Mouse (Mus musculus): ENCODE results near the gene Morc4. TPM values are rescaled to one million over a fixed set of nuclear protein-coding genes. Genes with fewer than 3 reads are reported as not detected.

Morc4 gene
- total RNA-seq, 1 experiment from 2014 or later = 6.9 TPM

GRCm38 (mm10) chrX:139813299-139814002 lies 58.0 kb downstream of the Morc4 start:
- peak; percentile 9 to 68; a peak in 2 of 4 replicates for ATAC-seq (replicated peaks in 1 of 2; ENCODE audit: insufficient read depth in 1 of 2, low FRiP score in 2 of 2, low TSS enrichment in 1 of 2, low read depth in 1 of 2, poor library complexity in 2 of 2, severe bottlenecking in 2 of 2)

- no peak for ATAC-seq (replicated peaks in 1 of 2; ENCODE audit: insufficient read depth in 1 of 2, low FRiP score in 2 of 2, low TSS enrichment in 1 of 2, low read depth in 1 of 2, poor library complexity in 2 of 2, severe bottlenecking in 2 of 2)
Measured at GRCm38 (mm10) chrX:139812636-139813298, 58.7 kb downstream of the Morc4 start.

- ATAC-seq (replicated peaks in 1 of 2; ENCODE audit: insufficient read depth in 1 of 2, low FRiP score in 2 of 2, low TSS enrichment in 1 of 2, low read depth in 1 of 2, poor library complexity in 2 of 2, severe bottlenecking in 2 of 2) = no peak
Measured at GRCm38 (mm10) chrX:139808501-139808900, 63.0 kb downstream of the Morc4 start.

DNA sequence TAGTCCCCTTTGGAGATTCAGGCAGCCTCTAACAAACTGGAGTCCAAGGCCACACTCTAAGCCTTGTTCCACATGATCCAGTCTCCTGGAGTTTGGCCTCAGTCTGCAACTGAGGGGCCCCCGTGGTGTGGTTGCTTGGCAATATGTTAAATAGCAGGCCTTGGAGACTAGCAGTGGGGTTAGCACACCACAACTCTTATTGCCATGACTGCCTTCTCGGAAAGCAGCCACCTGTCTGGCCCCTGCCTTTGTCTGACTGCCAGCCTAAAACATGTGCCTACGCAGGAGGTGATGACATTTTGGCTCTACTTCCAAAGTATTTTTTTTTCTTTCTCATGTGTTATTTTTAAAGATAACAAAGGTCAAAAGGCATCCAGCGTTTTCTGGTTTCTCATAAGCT lies 63.4 kb downstream of the Morc4 start:
- no peak for ATAC-seq (replicated peaks in 1 of 2; ENCODE audit: insufficient read depth in 1 of 2, low FRiP score in 2 of 2, low TSS enrichment in 1 of 2, low read depth in 1 of 2, poor library complexity in 2 of 2, severe bottlenecking in 2 of 2)

DNA sequence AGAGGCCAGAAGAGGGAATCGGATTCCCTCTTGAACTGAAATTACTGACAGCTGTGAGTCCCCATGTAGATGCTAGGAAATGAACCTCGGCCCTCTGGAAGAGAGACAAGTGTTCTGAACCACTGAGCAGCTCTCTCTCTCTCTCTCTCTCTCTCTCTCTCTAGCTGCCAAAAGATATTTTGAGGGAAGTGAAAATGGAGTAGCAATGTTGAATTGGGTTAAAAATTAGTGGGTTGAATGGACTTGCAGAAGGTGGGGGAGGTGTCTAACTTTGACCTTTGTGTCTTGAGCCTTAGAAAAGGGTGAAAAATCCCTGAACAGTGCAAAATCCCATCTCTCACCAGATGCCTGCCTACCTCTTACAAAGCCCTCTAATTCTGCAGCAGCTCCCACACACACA lies 64.1 kb downstream of the Morc4 start:
- ATAC-seq (replicated peaks in 1 of 2; ENCODE audit: insufficient read depth in 1 of 2, low FRiP score in 2 of 2, low TSS enrichment in 1 of 2, low read depth in 1 of 2, poor library complexity in 2 of 2, severe bottlenecking in 2 of 2) = no peak

DNA sequence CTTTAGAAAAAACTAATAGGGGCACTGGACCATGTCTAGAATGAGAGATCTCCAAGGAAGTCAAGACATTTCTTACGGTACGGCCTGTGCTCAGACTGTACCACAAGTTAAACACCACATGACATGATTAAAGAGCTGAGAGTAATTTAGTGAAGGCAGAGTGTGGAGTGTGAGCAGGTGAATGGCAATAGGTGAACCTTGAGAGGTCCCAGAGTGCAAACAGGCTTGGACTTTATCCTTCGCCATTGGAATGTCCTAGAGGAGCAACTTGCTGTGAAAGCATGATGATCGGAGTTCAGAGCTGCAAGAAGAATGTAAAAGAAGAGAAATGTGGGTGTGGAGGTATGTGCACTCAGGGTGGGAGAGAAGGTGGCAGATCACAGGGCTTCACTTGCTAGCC lies 65.6 kb downstream of the Morc4 start:
- no peak for ATAC-seq (replicated peaks in 1 of 2; ENCODE audit: insufficient read depth in 1 of 2, low FRiP score in 2 of 2, low TSS enrichment in 1 of 2, low read depth in 1 of 2, poor library complexity in 2 of 2, severe bottlenecking in 2 of 2)

DNA sequence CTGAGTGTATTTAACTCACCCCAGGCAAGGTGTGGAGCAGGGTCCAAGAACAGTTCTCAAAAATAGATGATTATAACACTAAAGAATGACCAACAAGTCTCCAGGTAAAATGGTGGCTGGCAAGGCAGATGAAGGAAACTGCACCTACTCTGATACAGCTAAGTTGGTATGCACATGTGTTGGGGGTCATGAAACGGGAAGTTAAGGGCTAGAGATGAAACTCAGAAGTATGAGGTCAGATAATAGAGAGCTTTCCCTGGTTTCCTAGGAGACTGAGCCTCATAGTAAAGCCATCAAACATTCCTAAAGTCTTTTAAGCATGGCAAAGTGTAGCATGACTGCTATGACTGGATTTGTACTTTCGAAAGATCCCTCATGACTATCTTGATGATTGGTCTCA lies 68.4 kb downstream of the Morc4 start:
- ATAC-seq (replicated peaks in 1 of 2; ENCODE audit: insufficient read depth in 1 of 2, low FRiP score in 2 of 2, low TSS enrichment in 1 of 2, low read depth in 1 of 2, poor library complexity in 2 of 2, severe bottlenecking in 2 of 2) = no peak

GRCm38 (mm10) chrX:139800406-139800878 lies 71.0 kb downstream of the Morc4 start, which contains the start of gene Cldn2:
Cldn2 (plus strand) TSS chrX:139800828.
- ATAC-seq (replicated peaks in 1 of 2; ENCODE audit: insufficient read depth in 1 of 2, low FRiP score in 2 of 2, low TSS enrichment in 1 of 2, low read depth in 1 of 2, poor library complexity in 2 of 2, severe bottlenecking in 2 of 2) = no peak

GRCm38 (mm10) chrX:139799953-139800352 lies 71.5 kb downstream of the Morc4 start:
- no peak for ATAC-seq (replicated peaks in 1 of 2; ENCODE audit: insufficient read depth in 1 of 2, low FRiP score in 2 of 2, low TSS enrichment in 1 of 2, low read depth in 1 of 2, poor library complexity in 2 of 2, severe bottlenecking in 2 of 2)

DNA sequence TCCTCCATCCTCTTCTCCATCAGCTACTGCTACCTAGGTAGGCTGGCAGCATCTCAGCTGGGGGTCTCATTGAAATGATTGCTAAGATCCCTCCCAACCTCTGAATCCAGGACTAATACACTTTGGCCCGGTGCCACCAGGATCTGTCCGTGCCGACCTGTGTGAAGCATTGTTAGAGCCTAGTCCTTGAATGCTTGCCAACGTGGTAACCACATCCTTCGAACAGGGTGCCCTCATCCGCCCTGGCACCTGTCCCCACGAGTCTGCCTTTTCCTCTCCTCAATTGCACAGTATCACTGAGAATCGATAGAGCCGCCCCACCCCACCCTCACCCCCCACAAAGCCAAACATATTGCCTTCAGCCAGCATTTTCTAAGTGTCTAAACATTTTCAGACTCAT lies 73.6 kb downstream of the Morc4 start:
- ATAC-seq (replicated peaks in 1 of 2; ENCODE audit: insufficient read depth in 1 of 2, low FRiP score in 2 of 2, low TSS enrichment in 1 of 2, low read depth in 1 of 2, poor library complexity in 2 of 2, severe bottlenecking in 2 of 2) = peak; percentile 37 to 62; a peak in 3 of 4 replicates

DNA sequence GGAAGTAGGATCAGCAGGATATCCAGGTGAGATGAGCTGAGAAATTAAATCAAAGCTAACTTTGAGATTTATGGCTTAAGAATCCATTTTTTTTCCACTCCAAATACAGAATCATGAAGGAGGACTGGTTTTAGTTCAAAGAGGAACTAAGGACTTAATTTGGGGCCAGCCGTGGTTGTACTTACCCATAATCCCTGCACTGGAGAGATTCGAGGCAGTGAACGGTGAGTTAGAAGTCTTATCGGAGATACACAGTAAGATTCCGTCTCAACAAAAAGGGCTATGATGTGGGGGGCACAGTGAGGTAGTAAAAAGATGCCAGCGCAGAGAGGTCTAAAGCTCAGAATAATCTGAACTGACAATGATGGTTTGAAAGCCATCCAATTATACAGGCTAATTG lies 75.4 kb downstream of the Morc4 start:
- peak in 1 of 2 experiments; percentile 67; a peak in 2 of 4 replicates for ATAC-seq (replicated peaks in 1 of 2; ENCODE audit: insufficient read depth in 1 of 2, low FRiP score in 2 of 2, low TSS enrichment in 1 of 2, low read depth in 1 of 2, poor library complexity in 2 of 2, severe bottlenecking in 2 of 2)

GRCm38 (mm10) chrX:139794072-139794845 lies 77.2 kb downstream of the Morc4 start:
- ATAC-seq (replicated peaks in 1 of 2; ENCODE audit: insufficient read depth in 1 of 2, low FRiP score in 2 of 2, low TSS enrichment in 1 of 2, low read depth in 1 of 2, poor library complexity in 2 of 2, severe bottlenecking in 2 of 2) = no peak

DNA sequence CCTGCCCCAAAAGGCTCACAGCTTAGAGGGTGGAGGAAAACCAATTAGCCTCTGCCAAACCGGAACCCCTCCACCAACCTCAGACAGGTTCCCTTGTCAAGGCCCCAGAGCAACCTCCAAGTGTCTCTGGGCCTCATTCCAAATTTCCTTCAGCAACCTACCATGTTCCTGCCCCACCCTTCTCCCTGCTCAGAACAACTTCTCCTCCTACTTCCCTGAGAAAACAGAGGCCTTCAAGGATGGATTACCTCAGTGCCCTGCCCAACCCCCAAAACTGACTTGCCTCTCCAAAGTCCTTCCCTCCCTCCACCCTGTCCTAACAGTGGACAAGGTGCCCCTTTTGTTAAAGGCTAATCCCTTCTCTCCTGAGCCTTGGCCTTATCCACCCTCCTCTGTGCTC lies 85.7 kb downstream of the Morc4 start:
- ATAC-seq (replicated peaks in 1 of 2; ENCODE audit: insufficient read depth in 1 of 2, low FRiP score in 2 of 2, low TSS enrichment in 1 of 2, low read depth in 1 of 2, poor library complexity in 2 of 2, severe bottlenecking in 2 of 2) = peak; percentile 76 to 96

- ATAC-seq (replicated peaks in 1 of 2; ENCODE audit: insufficient read depth in 1 of 2, low FRiP score in 2 of 2, low TSS enrichment in 1 of 2, low read depth in 1 of 2, poor library complexity in 2 of 2, severe bottlenecking in 2 of 2) = no peak
Measured at GRCm38 (mm10) chrX:139783045-139783422, 88.4 kb downstream of the Morc4 start.

- no peak for ATAC-seq (replicated peaks in 1 of 2; ENCODE audit: insufficient read depth in 1 of 2, low FRiP score in 2 of 2, low TSS enrichment in 1 of 2, low read depth in 1 of 2, poor library complexity in 2 of 2, severe bottlenecking in 2 of 2)
Measured at GRCm38 (mm10) chrX:139782278-139783044, 89.0 kb downstream of the Morc4 start, which contains the start of gene Ripply1. Ripply1 (minus strand) TSS chrX:139782353.

- ATAC-seq (replicated peaks in 1 of 2; ENCODE audit: insufficient read depth in 1 of 2, low FRiP score in 2 of 2, low TSS enrichment in 1 of 2, low read depth in 1 of 2, poor library complexity in 2 of 2, severe bottlenecking in 2 of 2) = no peak
Measured at GRCm38 (mm10) chrX:139781563-139781962, 89.9 kb downstream of the Morc4 start.

GRCm38 (mm10) chrX:139780988-139781387 lies 90.5 kb downstream of the Morc4 start:
- ATAC-seq (replicated peaks in 1 of 2; ENCODE audit: insufficient read depth in 1 of 2, low FRiP score in 2 of 2, low TSS enrichment in 1 of 2, low read depth in 1 of 2, poor library complexity in 2 of 2, severe bottlenecking in 2 of 2) = no peak

Measured in hematopoietic stem cell, adult 5-6 weeks (primary cell).